Mouse (Mus musculus): Measurements from ENCODE around the gene Ebf1. TPM values are rescaled to one million over a fixed set of nuclear protein-coding genes. Genes with fewer than 3 reads are reported as not detected.

Gene Ebf1
- total RNA-seq, 2 experiments from 2014 or later = 10.0 to 13.8 TPM

DNA sequence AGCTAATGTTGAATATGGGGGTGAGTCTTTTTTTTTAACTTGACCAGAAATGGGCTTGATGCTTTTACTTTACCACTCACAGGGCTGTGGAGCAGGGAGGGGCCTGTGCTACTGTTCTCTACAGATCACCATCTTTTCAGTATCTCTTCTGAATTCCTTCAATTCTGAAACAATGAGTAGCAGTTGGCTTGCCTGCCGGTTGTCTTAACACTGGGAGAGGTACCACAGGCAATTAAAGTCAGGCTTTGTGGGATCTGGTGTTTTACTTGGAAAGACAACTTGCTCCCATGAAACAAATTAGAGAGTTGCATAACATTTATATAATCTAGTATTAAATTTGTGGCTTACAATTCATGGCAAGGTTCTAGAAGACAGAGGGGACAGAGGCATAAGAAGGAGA lies 294.6 kb downstream of the Ebf1 start:
- intact Hi-C loops (cut with DNase I) = no loop called here
- no peak for DNase-seq (ENCODE audit: low spot score)

DNA sequence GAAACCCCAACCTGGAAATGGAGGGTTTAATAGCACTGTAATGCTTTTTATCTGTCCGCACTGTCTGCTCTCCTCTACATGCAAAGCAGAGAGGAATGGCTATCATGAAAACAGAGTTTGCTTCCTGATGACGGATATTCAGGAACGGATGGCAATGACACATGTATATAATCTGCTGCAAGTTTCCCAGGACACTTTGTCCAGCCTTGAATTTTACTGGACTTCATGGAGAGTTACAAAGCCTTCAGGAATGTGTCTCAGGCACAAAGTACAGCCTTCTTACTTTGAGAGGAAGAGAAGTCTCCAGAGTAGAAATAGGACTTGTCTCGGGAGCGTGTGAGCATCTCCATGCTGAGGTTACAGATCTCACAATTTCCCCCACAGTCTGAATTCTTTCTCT lies 296.7 kb downstream of the Ebf1 start:
- intact Hi-C loops (cut with DNase I) = no loop called here
- no peak for DNase-seq (ENCODE audit: low spot score)

DNA sequence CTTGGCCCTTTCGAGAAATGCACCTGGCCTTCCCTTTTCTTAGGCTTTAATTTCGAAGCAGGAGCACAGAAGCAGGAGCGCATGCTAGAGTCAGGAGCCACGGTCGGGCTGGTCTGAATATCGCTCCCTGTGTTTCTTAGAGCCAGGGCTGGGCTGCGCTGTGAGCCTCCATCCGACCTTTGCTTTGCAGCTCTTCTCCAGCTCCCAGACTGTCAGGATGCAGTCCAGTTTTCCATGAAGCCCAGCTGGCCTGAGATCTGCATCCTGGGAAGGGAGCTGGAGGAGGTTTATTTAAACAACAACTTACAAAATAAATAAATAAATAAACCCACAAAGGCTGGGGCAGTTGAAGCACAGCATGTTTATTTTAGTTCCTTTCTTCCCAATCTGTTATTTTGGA lies 299.9 kb downstream of the Ebf1 start:
- peak; percentile 31 for DNase-seq (ENCODE audit: low spot score)
- intact Hi-C loops (cut with DNase I) = no loop called here

DNA sequence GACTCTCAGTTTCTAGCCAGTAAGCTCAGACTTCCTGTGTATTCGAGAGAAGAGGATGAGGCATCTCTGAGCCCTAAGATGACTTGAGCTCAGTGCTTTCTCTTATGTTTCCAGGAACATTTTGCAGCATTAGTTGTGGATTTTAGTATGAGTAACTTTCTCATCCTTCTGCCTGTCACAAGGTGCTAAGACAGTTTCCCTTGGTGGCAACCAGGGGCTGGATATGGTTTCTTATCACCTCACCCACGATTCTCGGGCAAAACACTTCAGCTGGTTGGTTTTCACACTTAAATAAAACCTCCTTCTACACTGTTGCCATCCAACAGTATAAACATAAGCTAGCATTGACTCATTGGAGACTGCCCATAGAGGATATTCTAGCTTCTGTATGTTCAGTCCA lies 306.0 kb downstream of the Ebf1 start:
- intact Hi-C loops (cut with DNase I) = no loop called here

GRCm38 (mm10) chr11:44923868-44924508 lies 306.9 kb downstream of the Ebf1 start:
- intact Hi-C loops (cut with DNase I) = no loop called here

More for the DNA sequence above, 306.0 kb downstream of the Ebf1 start:
- no peak for DNase-seq (ENCODE audit: low spot score)

DNA sequence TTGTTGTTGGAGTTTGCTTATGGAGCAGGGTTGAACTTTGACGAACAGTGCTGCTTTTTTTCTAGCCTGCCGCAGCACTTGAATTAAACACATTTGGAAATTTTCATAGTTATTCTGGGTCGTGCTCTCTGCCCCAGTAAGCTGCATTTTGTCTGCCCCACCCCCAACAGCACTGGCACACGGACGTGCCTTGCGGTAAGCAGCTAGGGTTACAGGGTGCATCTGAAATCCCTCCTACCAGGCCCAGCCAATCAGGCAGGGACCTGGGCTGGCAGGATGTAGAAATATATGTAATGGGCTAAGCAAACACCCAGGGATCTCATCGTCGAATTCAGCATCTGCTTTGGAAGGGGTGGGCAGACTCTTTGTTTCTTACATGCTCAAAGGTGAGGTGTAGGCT lies 307.8 kb downstream of the Ebf1 start:
- intact Hi-C loops (cut with DNase I) = no loop called here
- no peak for DNase-seq (ENCODE audit: low spot score)

More at GRCm38 (mm10) chr11:44923868-44924508, 306.9 kb downstream of the Ebf1 start:
- DNase-seq (ENCODE audit: low spot score) = no peak

- DNase-seq (ENCODE audit: low spot score) = peak; percentile 29
- intact Hi-C loops (cut with DNase I) = no loop called here
These were observed 308.8 kb downstream of the Ebf1 start for GRCm38 (mm10) chr11:44925806-44926525.

- DNase-seq (ENCODE audit: low spot score) = no peak
- intact Hi-C loops (cut with DNase I) = no loop called here
These were observed 311.3 kb downstream of the Ebf1 start for GRCm38 (mm10) chr11:44928403-44928802.

- intact Hi-C loops (cut with DNase I) = no loop called here
- no peak for DNase-seq (ENCODE audit: low spot score)
These were observed 315.9 kb downstream of the Ebf1 start for GRCm38 (mm10) chr11:44932942-44933483.

- no peak for DNase-seq (ENCODE audit: low spot score)
- intact Hi-C loops (cut with DNase I) = no loop called here
These were observed 326.7 kb downstream of the Ebf1 start for GRCm38 (mm10) chr11:44943781-44944180.

DNA sequence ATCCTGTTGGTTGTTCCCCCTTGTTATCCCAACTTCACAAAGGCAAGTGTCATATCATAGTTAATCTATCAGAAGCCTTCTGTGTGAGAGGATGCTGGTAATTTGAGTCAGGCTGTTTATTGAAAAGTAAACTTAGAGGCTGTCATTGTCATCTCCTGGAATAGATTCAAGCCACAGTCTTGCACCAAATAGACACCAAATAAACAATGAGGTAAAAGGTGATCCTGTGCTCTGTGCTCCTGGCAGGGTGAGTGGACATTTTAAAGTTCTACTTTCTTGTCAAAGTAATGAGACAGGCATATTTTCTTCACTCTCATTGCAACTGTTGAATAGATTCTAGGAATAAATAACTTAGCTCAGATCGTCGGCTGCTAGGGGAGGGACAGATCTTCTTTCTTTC lies 327.3 kb downstream of the Ebf1 start:
- DNase-seq (ENCODE audit: low spot score) = no peak

DNA sequence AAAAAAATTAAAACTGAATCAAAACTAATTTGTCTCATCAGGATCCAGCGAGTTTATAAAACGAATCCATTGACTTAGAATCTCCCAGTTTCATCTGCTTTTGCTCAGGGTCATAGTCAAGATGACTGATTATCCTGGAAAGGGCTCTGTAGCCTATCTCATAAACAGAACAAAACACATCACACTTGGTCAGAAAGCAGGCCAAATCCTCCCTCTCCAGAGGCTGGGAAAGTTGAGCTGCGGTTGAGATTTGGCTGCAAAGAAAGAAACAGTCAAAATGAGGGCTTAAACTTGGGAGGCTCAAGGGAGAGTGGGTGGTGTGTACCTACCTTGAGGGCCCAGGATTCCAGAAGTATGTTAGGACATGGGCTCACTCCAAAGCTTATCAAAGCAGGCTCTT lies 329.5 kb downstream of the Ebf1 start:
- no peak for DNase-seq (ENCODE audit: low spot score)

More for the DNA sequence above, 327.3 kb downstream of the Ebf1 start:
- intact Hi-C loops (cut with DNase I) = no loop called here

GRCm38 (mm10) chr11:44948541-44948940 lies 331.4 kb downstream of the Ebf1 start:
- intact Hi-C loops (cut with DNase I) = loop anchor here (5.0 kb wide), 1 partner anchor 49 kb away; no protein-coding TSS in a partner anchor

More for the DNA sequence above, 329.5 kb downstream of the Ebf1 start:
- intact Hi-C loops (cut with DNase I) = loop anchor here (5.0 kb wide), 1 partner anchor 51 kb away; no protein-coding TSS in a partner anchor

DNA sequence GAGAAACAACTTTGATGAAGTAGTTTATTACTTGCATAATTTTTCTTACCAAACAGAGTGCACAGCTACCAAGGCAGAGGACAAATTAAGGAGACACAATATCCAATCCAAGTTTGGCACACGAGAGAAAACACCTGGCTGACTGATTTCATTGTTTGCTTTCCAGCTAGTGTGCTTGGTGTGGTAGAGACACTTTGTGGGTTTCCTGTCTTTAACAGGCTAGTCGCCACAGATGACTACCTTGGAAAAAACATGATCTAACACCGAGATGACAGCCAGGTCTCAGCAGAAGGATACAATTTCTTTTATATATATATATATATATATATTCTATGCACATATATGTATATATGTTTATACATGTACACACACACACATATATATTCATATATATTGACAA lies 332.0 kb downstream of the Ebf1 start:
- DNase-seq (ENCODE audit: low spot score) = no peak
- intact Hi-C loops (cut with DNase I) = loop anchor here (5.0 kb wide), 1 partner anchor 48 kb away; no protein-coding TSS in a partner anchor

More at GRCm38 (mm10) chr11:44948541-44948940, 331.4 kb downstream of the Ebf1 start:
- DNase-seq (ENCODE audit: low spot score) = no peak

GRCm38 (mm10) chr11:44950319-44950718 lies 333.2 kb downstream of the Ebf1 start:
- intact Hi-C loops (cut with DNase I) = no loop called here
- DNase-seq (ENCODE audit: low spot score) = no peak

GRCm38 (mm10) chr11:44951506-44951905 lies 334.4 kb downstream of the Ebf1 start:
- intact Hi-C loops (cut with DNase I) = no loop called here
- DNase-seq (ENCODE audit: low spot score) = no peak

- intact Hi-C loops (cut with DNase I) = no loop called here
- no peak for DNase-seq (ENCODE audit: low spot score)
These were observed 336.2 kb downstream of the Ebf1 start for GRCm38 (mm10) chr11:44953337-44953736.

DNA sequence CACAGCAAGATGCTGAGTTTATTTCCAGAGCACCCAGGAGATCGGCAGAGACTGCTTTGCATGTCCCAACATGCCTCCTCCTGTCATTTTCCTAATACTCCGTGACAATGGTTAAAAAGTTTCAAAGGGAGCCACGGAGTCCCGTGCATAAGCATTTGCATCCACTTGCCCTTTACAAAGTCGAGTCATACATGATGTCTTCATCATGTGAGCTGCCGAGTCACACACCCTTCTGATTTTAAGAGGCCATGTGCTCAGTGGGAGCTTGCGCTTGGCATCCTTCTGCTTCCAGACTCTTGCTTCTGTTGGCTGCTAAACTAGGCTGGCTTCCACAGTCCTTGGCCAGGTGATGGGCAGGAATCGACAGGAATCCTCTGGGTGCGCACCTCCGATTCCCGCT lies 336.7 kb downstream of the Ebf1 start:
- no peak for DNase-seq (ENCODE audit: low spot score)
- intact Hi-C loops (cut with DNase I) = no loop called here

- intact Hi-C loops (cut with DNase I) = no loop called here
- no peak for DNase-seq (ENCODE audit: low spot score)
These were observed 337.2 kb downstream of the Ebf1 start for GRCm38 (mm10) chr11:44954362-44954761.

- no peak for DNase-seq (ENCODE audit: low spot score)
- intact Hi-C loops (cut with DNase I) = no loop called here
These were observed 345.8 kb downstream of the Ebf1 start for GRCm38 (mm10) chr11:44962746-44963440.
